8 mouse cellular contexts compared by ENCODE assay signal in the genomic region with DNA sequence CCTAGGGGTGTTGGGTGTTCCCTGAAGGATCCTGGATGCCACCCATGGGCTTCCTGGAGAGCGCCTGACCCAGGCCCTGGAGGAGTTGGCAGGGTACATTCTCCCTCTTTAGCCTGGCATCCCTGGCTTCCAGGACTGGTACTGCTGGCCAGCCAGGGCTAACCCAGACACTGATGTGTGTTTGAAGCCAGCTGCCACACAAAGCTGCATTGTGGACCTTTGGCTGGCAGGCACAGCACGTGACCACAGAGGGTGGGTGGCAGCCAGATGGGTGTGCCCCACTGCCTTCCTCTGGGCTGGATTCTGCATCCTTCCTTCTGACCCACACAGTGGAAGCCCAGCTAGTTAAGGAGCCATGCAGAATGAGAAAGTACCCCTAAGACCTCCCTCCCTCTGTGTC. TPM values are rescaled to one million over a fixed set of nuclear protein-coding genes. Genes with fewer than 3 reads are reported as not detected.
DNase-seq lines count a peak whose midpoint lies in the region; ATAC-seq lines count a peak whose summit lies in the region.

No protein-coding gene starts in this region.

- peak; percentile 81 for ATAC-seq in embryonic facial prominence, embryonic 15.5 days (ENCODE audit: insufficient number of reproducible peaks, low FRiP score, low TSS enrichment, low read depth)
- ATAC-seq in liver, embryonic 16.5 days (ENCODE audit: low read depth) = peak; percentile 43; the same call in 1 of the 2 replicates
- peak; percentile 85 for ATAC-seq in neural tube, embryonic 13.5 days (ENCODE audit: low read depth)
- no peak for ATAC-seq in inflammation-experienced regulatory T-cells, adult 6 months

- H3K36me3 ChIP-seq in embryonic facial prominence, embryonic 15.5 days = no peaks in the 10 kb centered on the region
- no peaks in the 10 kb centered on the region for H3K36me3 ChIP-seq in liver, embryonic 16.5 days (ENCODE audit: control insufficient read depth, insufficient read depth)
- no peaks in the 10 kb centered on the region for H3K36me3 ChIP-seq in neural tube, embryonic 13.5 days

- H3K27ac ChIP-seq in embryonic facial prominence, embryonic 15.5 days (replicated peaks) = peak overlapping the region; percentile 73
- H3K27ac ChIP-seq in liver, embryonic 16.5 days (ENCODE audit: low read length) = no peak overlapping the region
- H3K27ac ChIP-seq in neural tube, embryonic 13.5 days (replicated peaks) = peak overlapping the region; percentile 75

- peak; percentile 86 for DNase-seq in layer of hippocampus, adult 11-12 months (ENCODE audit: low spot score)
- no peak for DNase-seq in layer of hippocampus, adult 9-10 months (ENCODE audit: low spot score)
- peak; percentile 71 to 82 for DNase-seq in heart, adult 9 months (ENCODE audit: low spot score in 2 of 2)
- peak; percentile 19 for DNase-seq in kidney, postnatal 14 days

- no peak overlapping the region for H3K9ac ChIP-seq in embryonic facial prominence, embryonic 15.5 days
- no peak overlapping the region; the same call in none of the 2 replicates for H3K9ac ChIP-seq in liver, embryonic 16.5 days (ENCODE audit: low read depth, low read length)
- no peak overlapping the region for H3K9ac ChIP-seq in neural tube, embryonic 13.5 days

- H3K27me3 ChIP-seq in embryonic facial prominence, embryonic 15.5 days = no peaks in the 10 kb centered on the region
- H3K27me3 ChIP-seq in liver, embryonic 16.5 days (ENCODE audit: control insufficient read depth, insufficient read depth, low read depth, low read length) = no peaks in the 10 kb centered on the region
- H3K27me3 ChIP-seq in neural tube, embryonic 13.5 days = no peaks in the 10 kb centered on the region

- H3K4me2 ChIP-seq in embryonic facial prominence, embryonic 15.5 days (replicated peaks) = no peak overlapping the region
- no peak overlapping the region for H3K4me2 ChIP-seq in liver, embryonic 16.5 days (ENCODE audit: low read depth, low read length)
- H3K4me2 ChIP-seq in neural tube, embryonic 13.5 days = no peak overlapping the region

- peaks cover 11% of the 10 kb centered on the region for H3K4me1 ChIP-seq in embryonic facial prominence, embryonic 15.5 days
- H3K4me1 ChIP-seq in liver, embryonic 16.5 days (ENCODE audit: control insufficient read depth, low read depth, low read length) = peaks cover 24% of the 10 kb centered on the region
- H3K4me1 ChIP-seq in neural tube, embryonic 13.5 days (replicated peaks) = peaks cover 10% of the 10 kb centered on the region

- WGBS in embryonic facial prominence, embryonic 15.5 days = 55% methylated on average over 2 of the region's 2 CpGs
- 61% methylated on average over 2 of the region's 2 CpGs for WGBS in liver, embryonic 16.5 days (ENCODE audit: insufficient replicate concordance)
- 60% methylated on average over 2 of the region's 2 CpGs for WGBS in neural tube, embryonic 13.5 days

- H3K4me3 ChIP-seq in embryonic facial prominence, embryonic 15.5 days (replicated peaks) = no peak overlapping the region
- no peak overlapping the region for H3K4me3 ChIP-seq in liver, embryonic 16.5 days (ENCODE audit: low read depth, low read length)
- H3K4me3 ChIP-seq in neural tube, embryonic 13.5 days = no peak overlapping the region

- no peaks in the 10 kb centered on the region for H3K9me3 ChIP-seq in embryonic facial prominence, embryonic 15.5 days (replicated peaks)
- H3K9me3 ChIP-seq in liver, embryonic 16.5 days (replicated peaks; ENCODE audit: control insufficient read depth, low read length) = no peaks in the 10 kb centered on the region
- no peaks in the 10 kb centered on the region for H3K9me3 ChIP-seq in neural tube, embryonic 13.5 days

RNA-seq across cellular contexts. Expression of gene Klf13, which starts 26.4 kb away (rescaled TPM):
- 39.2 and 39.9 TPM in 2 replicates for polyA plus RNA-seq in embryonic facial prominence, embryonic 15.5 days (2015; fragmentation: Nextera tagmentation; extraction: Ambion mirVana)
- 15.6 and 16.6 TPM in 2 replicates for polyA plus RNA-seq in liver, embryonic 16.5 days (2015; fragmentation: Nextera tagmentation; extraction: Ambion mirVana)
- 28.1 and 32.5 TPM in 2 replicates for polyA plus RNA-seq in neural tube, embryonic 13.5 days (2015; fragmentation: Nextera tagmentation; extraction: Ambion mirVana)
- 100 to 1,000 TPM; 125 to 194 (median 163) TPM for polyA plus RNA-seq in inflammation-experienced regulatory T-cells, adult 6 months (2017; shearing (Covaris generic))

RNA-seq across cellular contexts. Expression of gene E030018B13Rik, which starts 48.5 kb away (rescaled TPM):
- polyA plus RNA-seq in embryonic facial prominence, embryonic 15.5 days (2015; fragmentation: Nextera tagmentation; extraction: Ambion mirVana) = 0.16 and 0.22 TPM in 2 replicates
- polyA plus RNA-seq in liver, embryonic 16.5 days (2015; fragmentation: Nextera tagmentation; extraction: Ambion mirVana) = not detected in 2 replicates
- 0.20 TPM in 1 of 2 replicates, not detected in the other for polyA plus RNA-seq in neural tube, embryonic 13.5 days (2015; fragmentation: Nextera tagmentation; extraction: Ambion mirVana)
- polyA plus RNA-seq in inflammation-experienced regulatory T-cells, adult 6 months (2017; shearing (Covaris generic)) = under 1 TPM in 1 of 3 experiments, not detected in 2; 0.62 TPM
